Mouse (Mus musculus): ENCODE data around the gene Rsrc2.

DNA sequence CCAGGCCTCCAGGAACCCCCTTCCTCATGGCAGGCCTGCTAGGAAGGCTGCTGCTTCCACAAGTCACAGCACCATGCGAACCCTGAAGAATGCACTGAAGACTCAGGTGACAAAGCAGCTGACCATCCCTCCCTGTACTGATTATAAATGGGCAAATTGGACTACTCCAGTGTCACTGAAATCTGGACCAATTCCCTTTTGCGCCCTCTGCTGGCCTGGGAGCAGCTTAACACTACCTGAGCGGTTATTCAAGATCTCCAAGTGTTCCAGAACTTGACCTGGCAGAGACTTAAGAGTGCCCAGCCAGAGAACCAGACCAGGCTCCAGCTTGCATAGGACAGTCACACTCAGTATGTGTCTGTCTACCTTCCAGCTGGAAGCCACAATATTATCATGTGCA is 50.0 kb downstream of the Rsrc2 start:
- TF ChIP-seq MYOG (IDR thresholded peaks at IDR 0.05; ENCODE audit: control insufficient read depth in 1 of 3, insufficient read depth in 1 of 3, insufficient read length in 2 of 3, low read depth in 2 of 3) (no peak), POLR2A (IDR thresholded peaks at IDR 0.05; ENCODE audit: insufficient read length, low read depth) (no peak)
